Mouse (Mus musculus): ENCODE measurements around the gene Zfp553. TPM values are rescaled to one million over a fixed set of nuclear protein-coding genes. Genes with fewer than 3 reads are reported as not detected.

Gene Zfp553
- polyA plus RNA-seq (2011; ENCODE audit: insufficient read depth, insufficient read length, low read depth, missing spikeins) = 52.1 and 57.0 TPM in 2 replicates

GRCm38 (mm10) chr7:127232622-127233367, at the start of gene Zfp553, which contains the start of gene Sept1:
Gene Zfp553 (plus strand): TSS chr7:127233061.
Gene Sept1 (minus strand): TSS chr7:127233130.
- Histone ChIP-seq H3K27me3 (ENCODE audit: control insufficient read depth, insufficient read depth, low read length, poor library complexity, severe bottlenecking) (no peaks in the 10 kb centered on the region), H3K27ac (ENCODE audit: insufficient read depth, low read length) (peak within 1 kb of the TSS; percentile 88), H3K9me3 (replicated peaks; ENCODE audit: control insufficient read depth, insufficient read depth, low read length, poor library complexity, severe bottlenecking) (no peaks in the 10 kb centered on the region), H3K36me3 (ENCODE audit: control insufficient read depth, insufficient read depth, low read length, poor library complexity, severe bottlenecking) (peaks cover 36% of the 10 kb centered on the region), H3K4me1 (ENCODE audit: control insufficient read depth, insufficient read depth, low read length) (no peaks in the 10 kb centered on the region), H3K9ac (ENCODE audit: low read depth, poor library complexity, severe bottlenecking) (peak within 1 kb of the TSS; percentile 95), H3K4me3 (ENCODE audit: low read depth, low read length) (peak within 1 kb of the TSS; percentile 89)
- peak; percentile 22 for TF ChIP-seq POLR2A (IDR thresholded peaks at IDR 0.05; ENCODE audit: insufficient read depth, low read length)
- TF ChIP-seq CTCF (IDR thresholded peaks at IDR 0.05; ENCODE audit: low read depth, low read length) = no peak
- TF ChIP-seq EP300 (IDR thresholded peaks at IDR 0.05; ENCODE audit: insufficient read depth, low read depth, low read length) = peak; percentile 85

DNA sequence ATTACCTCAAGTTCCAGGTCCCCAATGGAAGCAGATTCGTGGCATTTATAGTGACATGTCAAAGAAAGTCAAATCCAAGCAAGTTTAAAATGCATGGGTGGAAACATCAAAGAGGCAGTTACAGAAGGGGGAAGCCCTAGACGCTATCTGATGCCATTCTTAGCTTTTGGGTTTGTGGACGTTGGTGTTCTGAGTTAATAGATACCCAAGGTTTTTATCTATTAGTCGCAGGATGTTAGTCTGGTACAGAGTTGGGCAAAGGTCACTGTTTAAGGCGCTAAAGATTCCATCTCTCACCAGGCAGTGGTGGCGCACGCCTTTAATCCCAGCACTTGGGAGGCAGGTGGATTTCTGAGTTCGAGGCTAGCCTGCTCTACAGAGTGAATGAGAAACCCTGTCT, 49.5 kb upstream of the Zfp553 start:
- no peaks in the 10 kb centered on the region for H3K9me3 ChIP-seq (replicated peaks; ENCODE audit: control insufficient read depth, insufficient read depth, low read length, poor library complexity, severe bottlenecking)
- no peak overlapping the region for H3K27ac ChIP-seq (ENCODE audit: insufficient read depth, low read length)
- H3K4me3 ChIP-seq (ENCODE audit: low read depth, low read length) = no peak overlapping the region
- H3K36me3 ChIP-seq (ENCODE audit: control insufficient read depth, insufficient read depth, low read length, poor library complexity, severe bottlenecking) = no peaks in the 10 kb centered on the region
- TF ChIP-seq EP300 (IDR thresholded peaks at IDR 0.05; ENCODE audit: insufficient read depth, low read depth, low read length) (no peak), POLR2A (IDR thresholded peaks at IDR 0.05; ENCODE audit: insufficient read depth, low read length) (no peak), CTCF (IDR thresholded peaks at IDR 0.05; ENCODE audit: low read depth, low read length) (no peak)
- no peaks in the 10 kb centered on the region for H3K27me3 ChIP-seq (ENCODE audit: control insufficient read depth, insufficient read depth, low read length, poor library complexity, severe bottlenecking)
- H3K4me1 ChIP-seq (ENCODE audit: control insufficient read depth, insufficient read depth, low read length) = peaks cover 2% of the 10 kb centered on the region
- no peak overlapping the region for H3K9ac ChIP-seq (ENCODE audit: low read depth, poor library complexity, severe bottlenecking)

GRCm38 (mm10) chr7:127183828-127184227, 49.0 kb upstream of the Zfp553 start:
- peaks cover 2% of the 10 kb centered on the region for H3K4me1 ChIP-seq (ENCODE audit: control insufficient read depth, insufficient read depth, low read length)
- TF ChIP-seq EP300 (IDR thresholded peaks at IDR 0.05; ENCODE audit: insufficient read depth, low read depth, low read length) (peak; percentile 52; the same call in 1 of the 2 replicates), CTCF (IDR thresholded peaks at IDR 0.05; ENCODE audit: low read depth, low read length) (peak; percentile 79), POLR2A (IDR thresholded peaks at IDR 0.05; ENCODE audit: insufficient read depth, low read length) (no peak)
- no peak overlapping the region for H3K27ac ChIP-seq (ENCODE audit: insufficient read depth, low read length)
- no peaks in the 10 kb centered on the region for H3K27me3 ChIP-seq (ENCODE audit: control insufficient read depth, insufficient read depth, low read length, poor library complexity, severe bottlenecking)
- no peaks in the 10 kb centered on the region for H3K9me3 ChIP-seq (replicated peaks; ENCODE audit: control insufficient read depth, insufficient read depth, low read length, poor library complexity, severe bottlenecking)
- no peak overlapping the region for H3K4me3 ChIP-seq (ENCODE audit: low read depth, low read length)
- H3K9ac ChIP-seq (ENCODE audit: low read depth, poor library complexity, severe bottlenecking) = no peak overlapping the region
- H3K36me3 ChIP-seq (ENCODE audit: control insufficient read depth, insufficient read depth, low read length, poor library complexity, severe bottlenecking) = no peaks in the 10 kb centered on the region

- Histone ChIP-seq H3K9ac (ENCODE audit: low read depth, poor library complexity, severe bottlenecking) (no peak overlapping the region), H3K27me3 (ENCODE audit: control insufficient read depth, insufficient read depth, low read length, poor library complexity, severe bottlenecking) (no peaks in the 10 kb centered on the region), H3K4me3 (ENCODE audit: low read depth, low read length) (no peak overlapping the region), H3K36me3 (ENCODE audit: control insufficient read depth, insufficient read depth, low read length, poor library complexity, severe bottlenecking) (no peaks in the 10 kb centered on the region), H3K9me3 (replicated peaks; ENCODE audit: control insufficient read depth, insufficient read depth, low read length, poor library complexity, severe bottlenecking) (no peaks in the 10 kb centered on the region), H3K4me1 (ENCODE audit: control insufficient read depth, insufficient read depth, low read length) (peaks cover 2% of the 10 kb centered on the region), H3K27ac (ENCODE audit: insufficient read depth, low read length) (no peak overlapping the region)
- TF ChIP-seq EP300 (IDR thresholded peaks at IDR 0.05; ENCODE audit: insufficient read depth, low read depth, low read length) (no peak), POLR2A (IDR thresholded peaks at IDR 0.05; ENCODE audit: insufficient read depth, low read length) (no peak), CTCF (IDR thresholded peaks at IDR 0.05; ENCODE audit: low read depth, low read length) (no peak)
Observed at GRCm38 (mm10) chr7:127184720-127185119, 48.1 kb upstream of the Zfp553 start.

DNA sequence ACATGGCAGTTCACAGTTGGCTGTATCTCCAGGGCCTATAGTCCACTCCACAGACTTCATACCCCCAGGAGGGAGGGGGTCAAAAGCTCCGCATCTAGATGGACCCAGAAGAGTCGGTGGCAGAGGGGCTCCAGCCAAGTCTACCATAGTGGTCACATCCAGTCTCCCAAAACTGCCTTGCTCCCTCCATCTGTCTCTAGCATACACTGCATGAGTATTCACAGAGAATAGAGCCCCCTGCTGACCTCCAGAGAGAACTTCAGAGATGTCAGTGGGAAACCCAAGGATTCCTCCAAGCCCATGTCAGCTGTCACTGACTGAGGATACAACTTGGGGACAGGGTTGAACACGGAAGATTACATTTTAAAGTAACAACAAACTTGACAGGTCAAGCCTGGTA, 47.3 kb upstream of the Zfp553 start:
- Histone ChIP-seq H3K4me1 (ENCODE audit: control insufficient read depth, insufficient read depth, low read length) (peaks cover 2% of the 10 kb centered on the region), H3K36me3 (ENCODE audit: control insufficient read depth, insufficient read depth, low read length, poor library complexity, severe bottlenecking) (no peaks in the 10 kb centered on the region), H3K9ac (ENCODE audit: low read depth, poor library complexity, severe bottlenecking) (no peak overlapping the region), H3K9me3 (replicated peaks; ENCODE audit: control insufficient read depth, insufficient read depth, low read length, poor library complexity, severe bottlenecking) (no peaks in the 10 kb centered on the region), H3K4me3 (ENCODE audit: low read depth, low read length) (no peak overlapping the region), H3K27me3 (ENCODE audit: control insufficient read depth, insufficient read depth, low read length, poor library complexity, severe bottlenecking) (no peaks in the 10 kb centered on the region), H3K27ac (ENCODE audit: insufficient read depth, low read length) (no peak overlapping the region)
- TF ChIP-seq POLR2A (IDR thresholded peaks at IDR 0.05; ENCODE audit: insufficient read depth, low read length) (no peak), CTCF (IDR thresholded peaks at IDR 0.05; ENCODE audit: low read depth, low read length) (peak; percentile 16), EP300 (IDR thresholded peaks at IDR 0.05; ENCODE audit: insufficient read depth, low read depth, low read length) (no peak)

DNA sequence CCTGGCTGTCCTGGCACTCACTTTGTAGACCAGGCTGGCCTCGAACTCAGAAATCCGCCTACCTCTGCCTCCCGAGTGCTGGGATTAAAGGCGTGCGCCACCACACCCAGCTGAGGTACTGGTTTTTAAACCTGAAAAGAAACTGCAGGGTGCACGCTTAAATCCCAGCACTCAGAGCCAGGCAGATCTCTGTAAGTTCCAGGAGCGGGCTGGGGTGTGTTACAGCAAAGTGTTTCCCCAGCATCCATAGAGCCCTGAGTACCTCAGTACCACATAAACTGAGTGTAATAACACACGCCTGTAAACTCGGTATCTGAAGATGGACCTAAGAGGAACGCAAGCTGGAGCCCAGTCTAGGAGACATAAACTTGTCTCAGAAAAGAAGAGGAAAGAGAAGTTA, 45.5 kb upstream of the Zfp553 start:
- H3K9ac ChIP-seq (ENCODE audit: low read depth, poor library complexity, severe bottlenecking) = no peak overlapping the region
- no peak for TF ChIP-seq EP300 (IDR thresholded peaks at IDR 0.05; ENCODE audit: insufficient read depth, low read depth, low read length)
- TF ChIP-seq CTCF (IDR thresholded peaks at IDR 0.05; ENCODE audit: low read depth, low read length) = no peak
- no peak for TF ChIP-seq POLR2A (IDR thresholded peaks at IDR 0.05; ENCODE audit: insufficient read depth, low read length)
- peaks cover 2% of the 10 kb centered on the region for H3K4me1 ChIP-seq (ENCODE audit: control insufficient read depth, insufficient read depth, low read length)
- H3K27ac ChIP-seq (ENCODE audit: insufficient read depth, low read length) = peak overlapping the region; percentile 55
- H3K4me3 ChIP-seq (ENCODE audit: low read depth, low read length) = no peak overlapping the region
- peaks cover 11% of the 10 kb centered on the region for H3K36me3 ChIP-seq (ENCODE audit: control insufficient read depth, insufficient read depth, low read length, poor library complexity, severe bottlenecking)
- no peaks in the 10 kb centered on the region for H3K9me3 ChIP-seq (replicated peaks; ENCODE audit: control insufficient read depth, insufficient read depth, low read length, poor library complexity, severe bottlenecking)
- no peaks in the 10 kb centered on the region for H3K27me3 ChIP-seq (ENCODE audit: control insufficient read depth, insufficient read depth, low read length, poor library complexity, severe bottlenecking)

Data from ES-Bruce4 (cell line).